Mouse (Mus musculus) forebrain, embryonic 16.5 days (tissue): ENCODE results near the gene Maml2. TPM values are rescaled to one million over a fixed set of nuclear protein-coding genes. Genes with fewer than 3 reads are reported as not detected.

Experiments used
- ATAC-seq: fragments of 200-750 bp; cut with Nextera tagmentation; 2 replicates; pipeline ENCODE4 v1.8.0; 2017; ENCODE audit warnings: mild to moderate bottlenecking, moderate library complexity
- H3K27ac ChIP-seq: fragments of 300-500 bp; sonication (generic); 2 replicates; pipeline ENCODE4 v1.5.1; 2014; ENCODE audit warnings: low read length, control low read depth
- H3K27me3 ChIP-seq: fragments of 300-500 bp; sonication (generic); replicated peaks from 2 replicates; pipeline ENCODE4 v1.6.1; 2014; ENCODE audit warnings: low read length; ENCODE audit not compliant: control insufficient read depth, insufficient read depth
- H3K36me3 ChIP-seq: fragments of 300-500 bp; sonication (generic); 2 replicates; pipeline ENCODE4 v1.6.1; 2014; ENCODE audit not compliant: control insufficient read depth, insufficient read depth
- H3K4me1 ChIP-seq: fragments of 300-500 bp; sonication (generic); replicated peaks from 2 replicates; pipeline ENCODE4 v1.6.1; 2014; ENCODE audit warnings: low read length; ENCODE audit not compliant: control insufficient read depth, insufficient read depth
- H3K4me2 ChIP-seq: fragments of 300-500 bp; sonication (generic); 2 replicates; pipeline ENCODE4 v1.6.1; 2014; ENCODE audit warnings: mild to moderate bottlenecking, low read length, control low read depth
- H3K4me3 ChIP-seq: fragments of 300-500 bp; sonication (generic); replicated peaks from 2 replicates; pipeline ENCODE4 v1.5.1; 2014; ENCODE audit warnings: mild to moderate bottlenecking, low read length, control low read depth
- H3K9ac ChIP-seq: fragments of 300-500 bp; sonication (generic); replicated peaks from 2 replicates; pipeline ENCODE4 v1.6.1; 2014; ENCODE audit warnings: low read depth, low read length, control low read depth
- H3K9me3 ChIP-seq: fragments of 300-500 bp; sonication (generic); 2 replicates; pipeline ENCODE4 v1.6.1; 2016; ENCODE audit warnings: low read length; ENCODE audit not compliant: control insufficient read depth
- WGBS: fragments of 180-500 bp; shearing (Covaris S2); extraction: QIAGEN DNeasy Blood & Tissue Kit; methylation state at CpG from one replicate; pipeline ENCODE4 v1.1.7; 2014; 5-methylcytosine and 5-hydroxymethylcytosine counted together
- polyA plus RNA-seq: library from polyadenylated mRNA; unstranded; fragments of >200 nt; fragmentation: Nextera tagmentation; extraction: Ambion mirVana; gene quantifications from 2 replicates; pipeline ENCODE4 v1.2.1, GENCODE M21; 2015

The Maml2 gene
- polyA plus RNA-seq, 1 experiment from 2014 or later, result 9.0 TPM

DNA sequence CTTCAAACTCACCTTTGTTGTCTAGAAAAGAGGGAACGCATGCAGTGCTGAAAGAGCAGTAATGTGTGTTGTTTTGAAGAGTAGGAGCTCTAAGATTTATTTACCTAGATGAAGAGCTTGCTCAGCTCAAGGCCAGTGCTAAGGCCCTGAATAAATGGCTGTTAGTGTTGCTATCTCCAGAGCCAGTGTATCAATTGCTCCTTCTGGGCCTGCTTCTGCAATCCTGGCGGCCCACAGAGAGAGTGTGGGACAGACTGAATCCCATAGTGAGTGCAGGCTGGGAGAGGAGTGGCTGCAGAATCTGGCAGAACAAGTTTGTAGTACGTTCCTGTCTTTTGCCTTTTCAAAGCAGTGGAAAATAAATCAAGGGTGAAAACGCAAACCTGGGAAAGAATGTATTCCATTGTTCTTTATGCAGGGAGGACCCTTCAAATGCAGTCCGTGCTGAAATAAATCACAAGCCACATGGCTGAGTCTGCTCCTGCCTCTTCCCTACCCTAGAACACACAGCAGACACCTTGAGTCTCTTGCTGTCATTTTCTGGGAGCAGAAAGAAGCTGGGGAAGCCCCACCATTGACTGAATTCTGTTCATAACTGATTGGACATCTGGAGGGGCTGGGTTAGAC lies 318.7 kb downstream of the Maml2 start:
- WGBS, result 40% methylated on average over 5 of the region's 5 CpGs
- no peaks in the 10 kb centered on the region for H3K36me3 ChIP-seq
- no peak overlapping the region for H3K27ac ChIP-seq
- H3K27me3 ChIP-seq, result no peaks in the 10 kb centered on the region
- no peak for ATAC-seq
- peaks cover 3% of the 10 kb centered on the region; the same call in 1 of the 2 replicates for H3K4me1 ChIP-seq
- H3K9me3 ChIP-seq, result no peaks in the 10 kb centered on the region
- no peak overlapping the region for H3K4me2 ChIP-seq
- H3K9ac ChIP-seq, result no peak overlapping the region
- H3K4me3 ChIP-seq, result no peak overlapping the region

DNA sequence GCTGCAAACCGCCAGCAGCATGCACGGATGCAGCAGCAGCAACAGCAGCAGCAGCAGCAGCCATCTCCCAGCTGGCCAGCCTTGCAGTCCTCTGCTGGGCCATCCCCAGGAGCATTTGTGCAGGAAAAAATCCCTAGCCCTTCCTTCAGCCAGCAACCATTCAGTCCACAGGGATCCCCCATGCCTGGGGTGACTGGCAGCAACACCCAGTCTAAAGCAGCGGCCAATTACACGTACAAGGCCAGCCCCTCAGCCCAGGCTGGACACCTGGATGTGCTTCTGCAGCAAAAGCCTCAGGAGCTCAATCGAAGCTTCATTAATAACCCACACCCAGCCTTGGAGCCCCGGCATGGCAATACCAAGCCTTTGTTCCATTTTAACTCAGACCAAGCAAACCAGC lies 323.0 kb downstream of the Maml2 start:
- H3K27me3 ChIP-seq, result no peaks in the 10 kb centered on the region
- WGBS, result 80% methylated on average over 6 of the region's 6 CpGs
- H3K36me3 ChIP-seq, result no peaks in the 10 kb centered on the region
- no peak for ATAC-seq
- H3K9me3 ChIP-seq, result no peaks in the 10 kb centered on the region
- no peak overlapping the region for H3K9ac ChIP-seq
- H3K4me2 ChIP-seq, result no peak overlapping the region
- H3K4me1 ChIP-seq, result no peaks in the 10 kb centered on the region
- H3K27ac ChIP-seq, result no peak overlapping the region
- no peak overlapping the region for H3K4me3 ChIP-seq

DNA sequence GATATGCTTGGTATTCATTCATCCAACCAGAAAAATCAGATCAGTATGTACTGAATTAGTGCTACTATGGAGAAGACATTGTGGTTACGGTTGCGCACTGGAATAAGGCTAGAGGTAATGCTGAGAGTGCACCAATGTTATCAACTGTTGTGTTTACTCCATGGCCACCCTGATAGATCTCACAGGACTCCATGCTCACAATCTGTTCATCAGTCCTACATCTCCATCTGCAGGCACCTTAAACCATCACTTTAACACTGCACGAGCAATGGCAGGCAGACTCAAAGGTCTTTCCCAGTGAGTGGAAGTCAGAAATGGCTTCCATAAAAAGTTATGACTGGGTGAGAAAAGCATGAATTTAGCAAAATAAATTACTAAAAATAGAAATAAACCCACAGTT lies 324.2 kb downstream of the Maml2 start:
- Histone ChIP-seq H3K4me1 (peaks cover 7% of the 10 kb centered on the region), H3K4me2 (no peak overlapping the region), H3K27ac (no peak overlapping the region), H3K4me3 (no peak overlapping the region), H3K9ac (no peak overlapping the region), H3K27me3 (no peaks in the 10 kb centered on the region), H3K36me3 (no peaks in the 10 kb centered on the region), H3K9me3 (no peaks in the 10 kb centered on the region)
- 96% methylated on average over 3 of the region's 3 CpGs for WGBS
- no peak for ATAC-seq

DNA sequence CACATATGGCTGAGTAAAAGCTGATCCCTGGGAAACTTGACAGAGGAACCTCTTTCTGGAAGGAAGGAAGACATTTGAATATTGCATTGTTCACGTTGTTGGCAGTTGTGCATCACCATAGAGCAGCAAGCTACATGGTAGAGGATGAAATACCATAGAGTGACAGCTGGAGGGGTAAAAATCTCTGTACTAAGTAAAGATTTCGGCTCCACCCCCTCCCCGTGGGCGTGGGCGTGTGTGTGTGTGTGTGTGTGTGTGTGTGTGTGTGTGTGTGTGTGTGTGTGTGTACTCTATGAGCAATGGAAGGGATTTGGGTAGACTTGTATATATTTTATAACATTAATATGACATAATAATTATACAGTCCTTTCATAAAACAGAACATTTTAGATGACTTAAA lies 324.7 kb downstream of the Maml2 start:
- H3K4me3 ChIP-seq, result no peak overlapping the region
- H3K27ac ChIP-seq, result no peak overlapping the region
- no peak for ATAC-seq
- H3K4me1 ChIP-seq, result peaks cover 7% of the 10 kb centered on the region
- H3K36me3 ChIP-seq, result no peaks in the 10 kb centered on the region
- no peaks in the 10 kb centered on the region for H3K9me3 ChIP-seq
- H3K4me2 ChIP-seq, result no peak overlapping the region
- 80% methylated on average over 5 of the region's 5 CpGs for WGBS
- H3K9ac ChIP-seq, result no peak overlapping the region
- no peaks in the 10 kb centered on the region for H3K27me3 ChIP-seq

DNA sequence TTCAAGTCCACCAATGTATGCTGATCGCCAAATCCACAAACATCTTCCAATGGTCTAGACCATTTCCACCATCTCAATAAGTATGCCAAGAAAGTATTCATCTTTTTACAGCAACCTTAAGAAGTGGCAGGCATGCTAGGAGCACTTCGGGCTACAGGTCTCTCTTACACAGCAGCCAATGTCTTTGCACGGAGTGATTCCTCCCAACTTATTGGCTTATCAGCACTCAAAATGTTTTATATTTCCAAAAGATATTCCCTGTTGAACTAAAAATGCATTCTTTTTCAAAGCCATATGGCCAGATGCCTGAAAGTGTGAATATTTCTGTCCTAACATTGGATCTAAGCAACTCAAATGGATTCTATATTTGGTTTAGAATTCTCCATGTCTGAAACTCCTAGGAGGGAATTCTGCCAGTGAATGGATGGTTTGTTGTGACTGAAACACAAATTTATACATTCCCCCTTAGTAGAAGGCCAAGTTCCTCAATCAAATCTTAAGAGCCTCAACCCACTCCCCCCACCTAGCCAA lies 326.2 kb downstream of the Maml2 start:
- Histone ChIP-seq H3K9ac (no peak overlapping the region), H3K4me2 (no peak overlapping the region), H3K4me3 (no peak overlapping the region), H3K27me3 (no peaks in the 10 kb centered on the region), H3K4me1 (peaks cover 7% of the 10 kb centered on the region), H3K36me3 (no peaks in the 10 kb centered on the region), H3K9me3 (no peaks in the 10 kb centered on the region), H3K27ac (no peak overlapping the region)
- peak; percentile 54 for ATAC-seq
- WGBS, result 86% methylated on average over 3 of the region's 3 CpGs

DNA sequence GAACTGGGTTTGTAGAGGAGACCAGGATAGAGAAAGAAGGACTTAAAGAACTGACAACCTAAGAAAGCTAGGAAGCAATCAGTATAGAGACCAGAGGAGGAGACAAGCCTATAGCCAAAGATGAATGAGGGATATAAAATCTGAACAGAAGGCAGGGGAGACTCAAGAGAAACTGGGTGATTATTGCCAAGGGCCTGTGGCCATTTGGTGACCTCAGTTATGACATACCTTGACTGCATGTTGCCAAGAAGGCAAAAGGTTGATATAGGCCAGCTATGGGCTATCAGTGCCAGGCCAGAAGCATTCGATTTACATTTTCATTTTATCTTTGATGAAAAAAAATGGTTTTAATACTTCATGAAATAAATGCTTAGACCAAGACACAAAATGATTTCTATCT lies 327.0 kb downstream of the Maml2 start:
- no peak overlapping the region for H3K9ac ChIP-seq
- no peak for ATAC-seq
- no peak overlapping the region for H3K27ac ChIP-seq
- H3K4me2 ChIP-seq, result no peak overlapping the region
- no peaks in the 10 kb centered on the region for H3K9me3 ChIP-seq
- 87% methylated on average over 1 of the region's 1 CpGs for WGBS
- no peaks in the 10 kb centered on the region for H3K36me3 ChIP-seq
- H3K27me3 ChIP-seq, result no peaks in the 10 kb centered on the region
- H3K4me3 ChIP-seq, result no peak overlapping the region
- H3K4me1 ChIP-seq, result peaks cover 7% of the 10 kb centered on the region

DNA sequence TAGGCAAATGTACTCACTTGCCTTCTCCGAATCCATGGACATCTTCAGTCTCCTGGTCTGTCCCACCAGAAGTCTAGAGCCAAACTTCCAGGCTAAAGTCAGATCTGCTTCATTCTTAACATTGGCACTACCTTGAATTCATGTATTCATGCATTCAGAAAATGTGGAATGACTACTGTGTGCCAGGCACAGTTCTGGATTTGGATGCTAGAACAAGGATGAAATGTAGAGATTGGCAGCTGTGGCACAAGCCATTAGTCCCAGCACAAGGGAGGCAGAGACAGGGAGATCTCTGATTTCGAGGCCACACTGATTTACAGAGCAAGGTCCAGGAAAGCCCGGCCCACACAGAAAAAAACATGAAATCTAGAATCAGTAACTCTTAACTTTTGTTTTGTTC lies 327.5 kb downstream of the Maml2 start:
- no peak overlapping the region for H3K27ac ChIP-seq
- WGBS, result 95% methylated on average over 3 of the region's 3 CpGs
- no peak overlapping the region for H3K9ac ChIP-seq
- peaks cover 7% of the 10 kb centered on the region for H3K4me1 ChIP-seq
- no peaks in the 10 kb centered on the region for H3K27me3 ChIP-seq
- no peak for ATAC-seq
- no peaks in the 10 kb centered on the region for H3K36me3 ChIP-seq
- no peak overlapping the region for H3K4me2 ChIP-seq
- no peak overlapping the region for H3K4me3 ChIP-seq
- H3K9me3 ChIP-seq, result no peaks in the 10 kb centered on the region

DNA sequence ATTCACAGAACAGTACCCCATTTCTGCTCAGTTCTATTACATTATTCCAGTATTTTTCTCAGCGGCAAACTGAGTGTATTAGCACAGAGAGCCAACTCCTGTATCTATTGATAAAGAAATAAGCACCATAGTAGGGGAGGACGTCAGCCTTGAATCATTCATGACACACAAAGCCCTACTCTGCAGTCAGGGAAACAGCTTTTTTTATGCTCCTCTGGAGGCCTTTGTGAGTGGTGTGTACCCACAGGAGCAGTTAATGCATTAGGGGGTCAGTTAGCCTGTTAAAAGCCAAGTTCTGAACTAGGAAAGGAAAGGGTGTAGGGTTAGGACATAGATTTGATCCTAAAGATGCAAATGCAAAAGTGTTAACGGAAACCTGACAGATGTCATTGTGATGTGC lies 328.7 kb downstream of the Maml2 start:
- Histone ChIP-seq H3K9ac (no peak overlapping the region), H3K4me3 (no peak overlapping the region), H3K27me3 (no peaks in the 10 kb centered on the region), H3K36me3 (no peaks in the 10 kb centered on the region), H3K27ac (no peak overlapping the region), H3K4me1 (peaks cover 7% of the 10 kb centered on the region), H3K4me2 (no peak overlapping the region), H3K9me3 (no peaks in the 10 kb centered on the region)
- WGBS, result 26% methylated on average over 3 of the region's 3 CpGs
- ATAC-seq, result 0 out of 2 replicates have a peak, but pooled peaks have one; percentile 15

DNA sequence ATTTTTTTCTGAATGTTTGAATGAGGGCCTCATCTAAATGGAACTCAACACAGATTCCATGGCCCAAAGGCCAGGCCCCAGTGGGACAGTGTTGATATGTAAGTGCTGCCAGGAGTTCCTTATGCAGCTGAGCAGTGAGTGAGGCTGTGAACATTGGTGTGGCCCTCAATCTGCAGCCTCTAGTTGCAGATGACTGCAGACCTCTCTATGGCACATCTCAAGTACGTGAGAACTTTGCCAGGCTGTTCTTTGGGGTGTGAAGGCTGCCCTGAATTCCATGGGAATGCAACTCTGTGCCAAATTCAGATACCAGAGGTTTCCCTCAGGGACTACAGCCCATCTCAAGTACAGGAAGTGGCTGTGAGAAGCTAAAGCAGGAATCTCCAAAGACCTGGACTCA lies 335.6 kb downstream of the Maml2 start:
- no peaks in the 10 kb centered on the region for H3K9me3 ChIP-seq
- H3K9ac ChIP-seq, result no peak overlapping the region
- ATAC-seq, result no peak
- H3K27me3 ChIP-seq, result no peaks in the 10 kb centered on the region
- H3K4me1 ChIP-seq, result no peaks in the 10 kb centered on the region
- no peak overlapping the region for H3K4me2 ChIP-seq
- H3K4me3 ChIP-seq, result no peak overlapping the region
- H3K27ac ChIP-seq, result no peak overlapping the region
- no peaks in the 10 kb centered on the region for H3K36me3 ChIP-seq
- 75% methylated on average over 1 of the region's 1 CpGs for WGBS

DNA sequence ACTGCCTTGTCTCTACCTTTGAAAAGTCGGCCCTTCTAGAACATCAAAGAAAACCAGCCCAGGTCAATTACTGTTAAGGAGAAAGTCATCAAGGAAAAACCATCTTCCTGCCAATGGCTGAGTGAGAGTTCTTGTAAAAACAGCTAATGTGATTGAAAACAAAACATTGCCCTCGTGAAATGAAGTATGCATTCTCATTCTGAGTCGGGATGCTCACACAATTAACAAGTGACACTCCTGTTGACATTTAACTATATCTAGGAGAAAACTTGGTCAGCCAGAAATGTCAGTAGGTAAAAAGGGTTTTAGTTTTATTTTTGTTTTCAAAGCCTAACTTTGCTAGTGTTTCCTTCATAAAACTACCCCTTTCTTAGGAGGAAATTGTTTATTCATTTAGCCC lies 341.9 kb downstream of the Maml2 start:
- WGBS, result 57% methylated on average over 3 of the region's 3 CpGs

More for the DNA sequence above, 341.9 kb downstream of the Maml2 start:
- Histone ChIP-seq H3K27me3 (no peaks in the 10 kb centered on the region), H3K4me3 (no peak overlapping the region), H3K9ac (no peak overlapping the region), H3K27ac (no peak overlapping the region), H3K36me3 (no peaks in the 10 kb centered on the region), H3K9me3 (no peaks in the 10 kb centered on the region), H3K4me1 (no peaks in the 10 kb centered on the region; the same call in 1 of the 2 replicates), H3K4me2 (no peak overlapping the region)
- no peak for ATAC-seq
